Mouse (Mus musculus) heart, adult 2 months (tissue): ENCODE results near the gene Epn1. TPM values are rescaled to one million over a fixed set of nuclear protein-coding genes. Genes with fewer than 3 reads are reported as not detected.
A peak's percentile ranks its signal among the peaks of the same experiment; 100 is the strongest.

Experiments
- DNase-seq, 2 experiments: peaks; one replicate each; pipeline ENCODE4 v3.0.0; 2021
- H3K27ac ChIP-seq: fragments of 200-600 bp; 2 replicates; pipeline ENCODE4 v1.8.1; 2022
- H3K27me3 ChIP-seq: fragments of 200-500 bp; 2 replicates; pipeline ENCODE4 v1.6.1; 2012; ENCODE audit warnings: mild to moderate bottlenecking, low read length, inconsistent platforms, mixed read lengths; ENCODE audit not compliant: control insufficient read depth, insufficient read depth
- H3K36me3 ChIP-seq: fragments of 200-500 bp; 2 replicates; pipeline ENCODE4 v1.6.1; 2012; ENCODE audit warnings: low read length, inconsistent platforms; ENCODE audit not compliant: control insufficient read depth, insufficient read depth
- H3K4me1 ChIP-seq: fragments of 200-500 bp; 2 replicates; pipeline ENCODE4 v1.6.1; 2011; ENCODE audit warnings: low read length; ENCODE audit not compliant: control insufficient read depth, insufficient read depth
- H3K4me3 ChIP-seq: fragments of 200-600 bp; 2 replicates; pipeline ENCODE4 v1.8.1; 2022
- H3K79me2 ChIP-seq: fragments of 200-500 bp; replicated peaks from 2 replicates; pipeline ENCODE4 v1.6.1; 2012; ENCODE audit warnings: mild to moderate bottlenecking, inconsistent platforms, low read length, moderate library complexity, mixed read lengths; ENCODE audit not compliant: control insufficient read depth, insufficient read depth
- H3K9ac ChIP-seq: fragments of 200-500 bp; 2 replicates; pipeline ENCODE4 v1.6.1; 2012; ENCODE audit warnings: low read depth, mild to moderate bottlenecking, control low read depth, inconsistent platforms, low read length, mixed read lengths
- CTCF ChIP-seq: fragments of 200-600 bp; IDR thresholded peaks from 2 replicates; pipeline ENCODE4 v1.8.1; 2022; ENCODE audit warnings: antibody characterized with exemption, mild to moderate bottlenecking, moderate library complexity
- EP300 ChIP-seq: fragments of 200-500 bp; IDR thresholded peaks from 2 replicates; pipeline ENCODE4 v1.6.1; 2011; ENCODE audit warnings: low read depth, low read length, control low read depth; ENCODE audit not compliant: insufficient read depth
- POLR2A ChIP-seq: fragments of 200-500 bp; IDR thresholded peaks from 2 replicates; pipeline ENCODE4 v1.6.1; 2011; ENCODE audit warnings: mild to moderate bottlenecking, low read depth, low read length, control low read depth; ENCODE audit not compliant: insufficient read depth
- WGBS: fragments of 180-500 bp; shearing (Covaris S2); methylation state at CpG from one replicate; pipeline ENCODE4 v1.1.7; 2018; 5-methylcytosine and 5-hydroxymethylcytosine counted together
- intact Hi-C: fragments of 180-260 bp; cut with DNase I; formaldehyde crosslinking; loops from one replicate; pipeline ENCODE4 v1.15.1; 2025
- polyA plus RNA-seq: library from polyadenylated mRNA; depleted of rRNA; stranded (reverse); fragments of >200 nt; gene quantifications from 2 replicates; pipeline ENCODE4 v1.2.3, GENCODE M21; 2012
- total RNA-seq, 2 experiments: library from RNA; stranded (reverse); gene quantifications; 2 replicates each; pipeline ENCODE4 v1.2.3; 2021

Gene Epn1
- total and polyA plus RNA-seq, 3 experiments: 160 to 192 (median 174) TPM

GRCm38 (mm10) chr7:5102564-5102963 lies 22.5 kb downstream of the Epn1 start:
- H3K27me3 ChIP-seq: no peaks in the 10 kb centered on the region
- H3K4me1 ChIP-seq: no peaks in the 10 kb centered on the region
- 80% methylated on average over 2 of the region's 2 CpGs for WGBS
- H3K4me3 ChIP-seq: no peak overlapping the region
- H3K27ac ChIP-seq: no peak overlapping the region
- H3K36me3 ChIP-seq: no peaks in the 10 kb centered on the region
- intact Hi-C loops: no loop called here
- no peaks in the 10 kb centered on the region for H3K79me2 ChIP-seq
- TF ChIP-seq CTCF (no peak), POLR2A (no peak), EP300 (no peak)
- H3K9ac ChIP-seq: no peak overlapping the region
- no peak for DNase-seq

GRCm38 (mm10) chr7:5108272-5108671 lies 28.2 kb downstream of the Epn1 start:
- DNase-seq: no peak
- 44% methylated on average over 4 of the region's 4 CpGs for WGBS
- H3K79me2 ChIP-seq: no peaks in the 10 kb centered on the region
- no peak overlapping the region for H3K27ac ChIP-seq
- no peak for TF ChIP-seq CTCF
- no peak for TF ChIP-seq POLR2A
- TF ChIP-seq EP300: no peak
- intact Hi-C loops: no loop called here
- no peaks in the 10 kb centered on the region for H3K27me3 ChIP-seq
- H3K9ac ChIP-seq: no peak overlapping the region
- no peak overlapping the region for H3K4me3 ChIP-seq
- peaks cover 1% of the 10 kb centered on the region for H3K4me1 ChIP-seq
- no peaks in the 10 kb centered on the region for H3K36me3 ChIP-seq

- Histone ChIP-seq H3K27me3 (no peaks in the 10 kb centered on the region), H3K4me3 (no peak overlapping the region), H3K9ac (no peak overlapping the region), H3K4me1 (peaks cover 1% of the 10 kb centered on the region), H3K79me2 (no peaks in the 10 kb centered on the region), H3K36me3 (no peaks in the 10 kb centered on the region), H3K27ac (no peak overlapping the region)
- no peak for TF ChIP-seq EP300
- TF ChIP-seq POLR2A: no peak
- TF ChIP-seq CTCF: no peak
- WGBS: 79% methylated on average over 8 of the region's 8 CpGs
- no peak for DNase-seq
- intact Hi-C loops: no loop called here
Measured at GRCm38 (mm10) chr7:5109301-5109700, 29.3 kb downstream of the Epn1 start.

- H3K79me2 ChIP-seq: no peaks in the 10 kb centered on the region
- no peak for DNase-seq
- 14% methylated on average over 3 of the region's 3 CpGs for whole genome bisulfite sequencing
- no peak overlapping the region for H3K4me3 ChIP-seq
- H3K27me3 ChIP-seq: no peaks in the 10 kb centered on the region
- intact Hi-C loops: no loop called here
- TF ChIP-seq EP300 (no peak), CTCF (no peak), POLR2A (no peak)
- no peak overlapping the region for H3K27ac ChIP-seq
- no peak overlapping the region for H3K9ac ChIP-seq
- H3K36me3 ChIP-seq: no peaks in the 10 kb centered on the region
- peaks cover 1% of the 10 kb centered on the region for H3K4me1 ChIP-seq
Measured at GRCm38 (mm10) chr7:5112701-5113100, 32.7 kb downstream of the Epn1 start.

- DNase-seq: no peak
- no peaks in the 10 kb centered on the region for H3K36me3 ChIP-seq
- no peak within 1 kb of the TSS for H3K27ac ChIP-seq
- TF ChIP-seq EP300: no peak
- no peak for TF ChIP-seq POLR2A
- no peak for TF ChIP-seq CTCF
- no peak within 1 kb of the TSS for H3K9ac ChIP-seq
- 88% methylated on average over 3 of the region's 3 CpGs for WGBS
- intact Hi-C loops: no loop called here
- no peak within 1 kb of the TSS for H3K4me3 ChIP-seq
- no peaks in the 10 kb centered on the region for H3K27me3 ChIP-seq
- peaks cover 1% of the 10 kb centered on the region for H3K4me1 ChIP-seq
- H3K79me2 ChIP-seq: no peaks in the 10 kb centered on the region
Measured at GRCm38 (mm10) chr7:5116850-5117249, 36.8 kb downstream of the Epn1 start, which contains the start of gene Rfpl4. Gene Rfpl4 (minus strand): TSS chr7:5116950.

GRCm38 (mm10) chr7:5125078-5125477 lies 45.0 kb downstream of the Epn1 start:
- peak; percentile 32 to 49 for DNase-seq
- Histone ChIP-seq H3K79me2 (no peaks in the 10 kb centered on the region), H3K36me3 (no peaks in the 10 kb centered on the region), H3K27me3 (no peaks in the 10 kb centered on the region), H3K4me1 (no peaks in the 10 kb centered on the region; the same call in 1 of the 2 replicates), H3K27ac (peak overlapping the region; percentile 84), H3K4me3 (peak overlapping the region; percentile 47), H3K9ac (no peak overlapping the region)
- 66% methylated on average over 8 of the region's 8 CpGs for WGBS
- intact Hi-C loops: loop anchor here (1.0 to 5.0 kb wide), 2 partner anchors 45 to 183 kb away; partner anchors contain the start of gene Epn1
- TF ChIP-seq CTCF (no peak), POLR2A (0 out of 2 replicates have a peak, but pooled peaks have one; percentile 23), EP300 (no peak)
